Mouse (Mus musculus) heart, postnatal 0 days (tissue): Measurements from ENCODE around the gene Catsper2. TPM values are rescaled to one million over a fixed set of nuclear protein-coding genes. Genes with fewer than 3 reads are reported as not detected.
A peak's percentile ranks its signal among the peaks of the same experiment; 100 is the strongest.

Experiments used
- ATAC-seq: fragments of 200-750 bp; cut with Nextera tagmentation; 2 replicates; pipeline ENCODE4 v1.8.0; 2017; ENCODE audit warnings: low read depth, moderate number of reproducible peaks, moderate library complexity; ENCODE audit not compliant: insufficient read depth
- DNase-seq: peaks from one replicate; pipeline ENCODE4 v3.0.0-alpha.2; 2016; ENCODE audit warnings: low spot score
- H3K27ac ChIP-seq: fragments of 300-500 bp; sonication (generic); 2 replicates; pipeline ENCODE4 v1.5.1; 2014; ENCODE audit warnings: low read depth, mild to moderate bottlenecking
- H3K27me3 ChIP-seq: fragments of 300-500 bp; sonication (generic); 2 replicates; pipeline ENCODE4 v1.6.1; 2014; ENCODE audit warnings: low read length, mixed read lengths; ENCODE audit not compliant: control insufficient read depth, insufficient read depth
- H3K36me3 ChIP-seq: fragments of 300-500 bp; sonication (generic); replicated peaks from 2 replicates; pipeline ENCODE4 v1.6.1; 2014; ENCODE audit warnings: low read length, mixed read lengths; ENCODE audit not compliant: control insufficient read depth, insufficient read depth
- H3K4me1 ChIP-seq: fragments of 300-500 bp; sonication (generic); 2 replicates; pipeline ENCODE4 v1.6.1; 2014; ENCODE audit warnings: antibody characterized with exemption; ENCODE audit not compliant: control insufficient read depth, insufficient read depth
- H3K4me2 ChIP-seq: fragments of 300-500 bp; sonication (generic); 2 replicates; pipeline ENCODE4 v1.6.1; 2014; ENCODE audit warnings: low read depth, mild to moderate bottlenecking, low read length, moderate library complexity
- H3K4me3 ChIP-seq: fragments of 300-500 bp; sonication (generic); 2 replicates; pipeline ENCODE4 v1.5.1; 2014; ENCODE audit warnings: low read depth, low read length
- H3K9ac ChIP-seq: fragments of 300-500 bp; sonication (generic); replicated peaks from 2 replicates; pipeline ENCODE4 v1.6.1; 2014; ENCODE audit warnings: low read depth, low read length, mixed read lengths
- H3K9me3 ChIP-seq: fragments of 300-500 bp; sonication (generic); replicated peaks from 2 replicates; pipeline ENCODE4 v1.6.1; 2016; ENCODE audit warnings: low read length; ENCODE audit not compliant: control insufficient read depth
- CTCF ChIP-seq: IDR thresholded peaks from 2 replicates; pipeline ENCODE4 v1.5.1; 2016; ENCODE audit warnings: antibody characterized with exemption, control low read depth, low read depth
- EP300 ChIP-seq: IDR thresholded peaks from 2 replicates; pipeline ENCODE4 v1.6.1; 2016; ENCODE audit warnings: antibody characterized with exemption, low read depth
- WGBS: fragments of 180-500 bp; shearing (Covaris S2); extraction: QIAGEN DNeasy Blood & Tissue Kit; methylation state at CpG from one replicate; pipeline ENCODE4 v1.1.7; 2014; 5-methylcytosine and 5-hydroxymethylcytosine counted together
- polyA plus RNA-seq: library from polyadenylated mRNA; unstranded; fragments of >200 nt; fragmentation: Nextera tagmentation; extraction: Ambion mirVana; gene quantifications from 2 replicates; pipeline ENCODE4 v1.2.1, GENCODE M21; 2015
- total RNA-seq: library from RNA; depleted of rRNA; stranded (reverse); fragments of >200 nt; gene quantifications from 2 replicates; pipeline ENCODE4 v1.2.3, GENCODE M21; 2014; ENCODE audit warnings: low replicate concordance

The Catsper2 gene
- total and polyA plus RNA-seq, 2 experiments from 2014 or later: 3.7 to 5.2 TPM

- Histone ChIP-seq H3K36me3 (peaks cover 84% of the 10 kb centered on the region), H3K4me3 (no peak overlapping the region), H3K27ac (no peak overlapping the region), H3K27me3 (no peaks in the 10 kb centered on the region), H3K4me2 (no peak overlapping the region), H3K9me3 (no peaks in the 10 kb centered on the region), H3K4me1 (no peaks in the 10 kb centered on the region), H3K9ac (no peak overlapping the region)
- WGBS: 81% methylated on average over 2 of the region's 2 CpGs
- ATAC-seq: no peak
- no peak for DNase-seq
- TF ChIP-seq CTCF (no peak), EP300 (no peak)
Measured at GRCm38 (mm10) chr2:121425890-121426289, 12.3 kb upstream of the Catsper2 start.

- Histone ChIP-seq H3K4me1 (no peaks in the 10 kb centered on the region), H3K4me3 (no peak overlapping the region), H3K9me3 (no peaks in the 10 kb centered on the region), H3K36me3 (peaks cover 80% of the 10 kb centered on the region), H3K4me2 (no peak overlapping the region), H3K9ac (no peak overlapping the region), H3K27me3 (no peaks in the 10 kb centered on the region), H3K27ac (no peak overlapping the region)
- TF ChIP-seq CTCF (no peak), EP300 (no peak)
- DNase-seq (no peak), ATAC-seq (no peak)
- 90% methylated on average over 2 of the region's 2 CpGs for WGBS
Measured at GRCm38 (mm10) chr2:121423166-121423565, 9.6 kb upstream of the Catsper2 start.

- Histone ChIP-seq H3K9ac (no peak overlapping the region), H3K9me3 (no peaks in the 10 kb centered on the region), H3K27ac (no peak overlapping the region), H3K4me1 (peaks cover 19% of the 10 kb centered on the region; the same call in 1 of the 2 replicates), H3K4me2 (no peak overlapping the region), H3K36me3 (peaks cover 56% of the 10 kb centered on the region), H3K27me3 (no peaks in the 10 kb centered on the region), H3K4me3 (no peak overlapping the region)
- no peak for TF ChIP-seq EP300
- no peak for ATAC-seq
- no peak for DNase-seq
- 80% methylated on average over 3 of the region's 3 CpGs for WGBS
Measured at GRCm38 (mm10) chr2:121418476-121418875, 4.9 kb upstream of the Catsper2 start.

GRCm38 (mm10) chr2:121416356-121416755 lies 2.8 kb upstream of the Catsper2 start:
- ATAC-seq (no peak), DNase-seq (no peak)
- no peak for TF ChIP-seq EP300
- no peak for TF ChIP-seq CTCF
- no peak overlapping the region for H3K4me3 ChIP-seq
- 74% methylated on average over 6 of the region's 6 CpGs for WGBS
- H3K4me2 ChIP-seq: no peak overlapping the region
- no peaks in the 10 kb centered on the region for H3K27me3 ChIP-seq
- H3K27ac ChIP-seq: no peak overlapping the region
- 0 out of 2 replicates have a peak overlapping the region, but pooled peaks have one; percentile 1 for H3K9ac ChIP-seq
- no peaks in the 10 kb centered on the region for H3K9me3 ChIP-seq
- H3K36me3 ChIP-seq: peaks cover 35% of the 10 kb centered on the region
- H3K4me1 ChIP-seq: peaks cover 19% of the 10 kb centered on the region; the same call in 1 of the 2 replicates

GRCm38 (mm10) chr2:121415591-121415990 lies 2.0 kb upstream of the Catsper2 start:
- WGBS: 48% methylated on average over 3 of the region's 3 CpGs
- H3K9ac ChIP-seq: peak overlapping the region; percentile 25; the same call in 1 of the 2 replicates
- H3K4me3 ChIP-seq: peak overlapping the region; percentile 80
- peak overlapping the region; percentile 72 for H3K4me2 ChIP-seq
- H3K27ac ChIP-seq: no peak overlapping the region
- no peaks in the 10 kb centered on the region for H3K9me3 ChIP-seq
- no peak for ATAC-seq
- no peak for DNase-seq
- H3K27me3 ChIP-seq: no peaks in the 10 kb centered on the region
- peaks cover 28% of the 10 kb centered on the region for H3K36me3 ChIP-seq
- TF ChIP-seq EP300: no peak
- TF ChIP-seq CTCF: no peak
- H3K4me1 ChIP-seq: peaks cover 19% of the 10 kb centered on the region; the same call in 1 of the 2 replicates

GRCm38 (mm10) chr2:121415103-121415502 lies 1.5 kb upstream of the Catsper2 start:
- peak overlapping the region; percentile 72 for H3K4me2 ChIP-seq
- no peak for TF ChIP-seq EP300
- TF ChIP-seq CTCF: no peak
- H3K27ac ChIP-seq: no peak overlapping the region
- H3K4me3 ChIP-seq: peak overlapping the region; percentile 80
- DNase-seq (no peak), ATAC-seq (no peak)
- peaks cover 19% of the 10 kb centered on the region; the same call in 1 of the 2 replicates for H3K4me1 ChIP-seq
- no peaks in the 10 kb centered on the region for H3K27me3 ChIP-seq
- WGBS: 33% methylated on average over 3 of the region's 3 CpGs
- H3K36me3 ChIP-seq: peaks cover 25% of the 10 kb centered on the region
- peak overlapping the region; percentile 91 for H3K9ac ChIP-seq
- no peaks in the 10 kb centered on the region for H3K9me3 ChIP-seq
